9 mouse cellular contexts compared by ENCODE assay signal in the genomic region with DNA sequence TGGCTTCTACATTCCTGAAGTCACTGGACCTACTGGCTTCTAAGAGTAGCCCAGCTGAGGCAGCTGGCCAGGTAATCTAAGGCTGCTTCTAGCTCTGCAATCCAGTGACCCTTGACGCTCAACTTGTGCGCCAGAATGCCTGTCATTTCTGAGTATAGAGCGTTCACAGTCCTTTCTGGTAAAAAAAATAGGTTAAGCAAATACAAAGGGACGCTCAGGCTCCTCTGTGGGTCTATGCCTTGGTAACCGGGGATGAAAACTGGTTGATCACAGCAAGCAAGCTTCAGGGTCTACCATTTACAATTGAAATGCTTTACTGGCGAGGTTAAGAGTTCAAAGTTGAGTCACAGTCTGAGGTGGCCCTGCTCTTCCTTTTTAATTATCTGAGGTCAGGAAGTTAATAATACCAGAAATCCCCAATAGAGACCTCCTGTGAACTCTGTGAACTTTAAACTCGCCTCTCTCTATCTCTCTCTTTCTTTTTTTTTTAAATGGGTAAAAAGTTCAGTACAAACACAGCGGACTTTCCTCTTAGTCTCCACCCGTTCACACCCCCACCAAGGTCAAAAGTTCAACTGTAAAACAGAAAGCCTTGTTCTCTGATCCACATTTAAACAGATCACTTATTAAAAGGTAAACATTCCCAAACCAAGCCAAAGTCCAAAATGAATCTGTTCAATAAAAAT.
DNase-seq lines count a peak whose midpoint lies in the region; ATAC-seq and TF ChIP-seq lines count a peak whose summit lies in the region.
"Had no signal": no experiment of that assay in that cellular context is flagged by ENCODE, and none has a peak within 500 bp of the region (broad histone marks: within the 10 kb centered on the region; RNA-seq: fewer than 3 reads in every experiment).

No protein-coding gene starts in this region.

- peak; percentile 65 for ATAC-seq in kidney, embryonic 16.5 days (ENCODE audit: low FRiP score, low TSS enrichment)
- no peak for ATAC-seq in midbrain, embryonic 16.5 days

- H3K4me2 ChIP-seq in kidney, embryonic 16.5 days (replicated peaks; ENCODE audit: low read depth, low read length), result 0 out of 2 replicates have a peak overlapping the region, but pooled peaks have one; percentile 3
- no peak overlapping the region for H3K4me2 ChIP-seq in midbrain, embryonic 16.5 days (ENCODE audit: low read length)
- H3K4me2 ChIP-seq: embryonic facial prominence, embryonic 13.5 days; heart, embryonic 11.5 days had no signal

- peak; percentile 11 for DNase-seq in lung, postnatal 10 days
- no peak for DNase-seq in gastrocnemius, adult 18-20 months (ENCODE audit: low spot score)
- DNase-seq in thymus, postnatal 25 days, result no peak

- H3K4me1 ChIP-seq in ES-Bruce4 (ENCODE audit: control insufficient read depth, insufficient read depth, low read length), result peaks cover 1% of the 10 kb centered on the region
- peaks cover 23% of the 10 kb centered on the region for H3K4me1 ChIP-seq in brown adipose tissue, adult 24 weeks (ENCODE audit: control insufficient read depth, insufficient read depth, insufficient read length, low read length)
- peaks cover 39% of the 10 kb centered on the region for H3K4me1 ChIP-seq in kidney, embryonic 16.5 days (ENCODE audit: insufficient read depth, low read length)
- no peaks in the 10 kb centered on the region for H3K4me1 ChIP-seq in midbrain, embryonic 16.5 days (ENCODE audit: control insufficient read depth, insufficient read depth, low read length)
- H3K4me1 ChIP-seq: embryonic facial prominence, embryonic 13.5 days had no signal

- no peaks in the 10 kb centered on the region for H3K36me3 ChIP-seq in ES-Bruce4 (ENCODE audit: control insufficient read depth, insufficient read depth, low read length, poor library complexity, severe bottlenecking)
- no peaks in the 10 kb centered on the region for H3K36me3 ChIP-seq in kidney, embryonic 16.5 days (ENCODE audit: insufficient read depth, low read length)
- H3K36me3 ChIP-seq in midbrain, embryonic 16.5 days (ENCODE audit: control insufficient read depth, insufficient read depth, low read length), result no peaks in the 10 kb centered on the region
- H3K36me3 ChIP-seq: embryonic facial prominence, embryonic 13.5 days had no signal

- no peak for TF ChIP-seq CTCF in ES-Bruce4 (IDR thresholded peaks at IDR 0.05; ENCODE audit: low read depth, low read length)

- no peak overlapping the region for H3K4me3 ChIP-seq in ES-Bruce4 (ENCODE audit: low read depth, low read length)
- H3K4me3 ChIP-seq in brown adipose tissue, adult 24 weeks (ENCODE audit: insufficient read depth, low read depth, low read length), result no peak overlapping the region
- no peak overlapping the region for H3K4me3 ChIP-seq in kidney, embryonic 16.5 days (ENCODE audit: low read length)
- H3K4me3 ChIP-seq in midbrain, embryonic 16.5 days (ENCODE audit: low read depth, low read length), result no peak overlapping the region
- H3K4me3 ChIP-seq: embryonic facial prominence, embryonic 13.5 days had no signal

- no peaks in the 10 kb centered on the region for H3K9me3 ChIP-seq in ES-Bruce4 (replicated peaks; ENCODE audit: control insufficient read depth, insufficient read depth, low read length, poor library complexity, severe bottlenecking)
- H3K9me3 ChIP-seq in kidney, embryonic 16.5 days (ENCODE audit: low read length), result no peaks in the 10 kb centered on the region
- H3K9me3 ChIP-seq in midbrain, embryonic 16.5 days (replicated peaks; ENCODE audit: control insufficient read depth, low read length, poor library complexity, severe bottlenecking), result no peaks in the 10 kb centered on the region
- H3K9me3 ChIP-seq: embryonic facial prominence, embryonic 13.5 days had no signal

- TF ChIP-seq POLR2A in ES-Bruce4 (IDR thresholded peaks at IDR 0.05; ENCODE audit: insufficient read depth, low read length), result no peak

- 0 out of 2 replicates have a peak overlapping the region, but pooled peaks have one; percentile 19 for H3K27ac ChIP-seq in ES-Bruce4 (ENCODE audit: insufficient read depth, low read length)
- peak overlapping the region; percentile 68 for H3K27ac ChIP-seq in brown adipose tissue, adult 24 weeks (replicated peaks; ENCODE audit: low read depth, low read length)
- H3K27ac ChIP-seq in kidney, embryonic 16.5 days (ENCODE audit: low read length), result peak overlapping the region; percentile 81
- no peak overlapping the region for H3K27ac ChIP-seq in midbrain, embryonic 16.5 days (ENCODE audit: low read length)
- H3K27ac ChIP-seq: embryonic facial prominence, embryonic 13.5 days had no signal

- 6% methylated on average over 9 of the region's 9 CpGs for WGBS in kidney, embryonic 16.5 days
- WGBS in midbrain, embryonic 16.5 days, result 37% methylated on average over 9 of the region's 9 CpGs

- TF ChIP-seq EP300 in ES-Bruce4 (IDR thresholded peaks at IDR 0.05; ENCODE audit: insufficient read depth, low read depth, low read length), result no peak

- no peaks in the 10 kb centered on the region for H3K27me3 ChIP-seq in ES-Bruce4 (ENCODE audit: control insufficient read depth, insufficient read depth, low read length, poor library complexity, severe bottlenecking)
- H3K27me3 ChIP-seq in kidney, embryonic 16.5 days (ENCODE audit: insufficient read depth, low read length), result no peaks in the 10 kb centered on the region
- no peaks in the 10 kb centered on the region for H3K27me3 ChIP-seq in midbrain, embryonic 16.5 days (ENCODE audit: control insufficient read depth, insufficient read depth, low read depth, low read length)
- H3K27me3 ChIP-seq: embryonic facial prominence, embryonic 13.5 days had no signal

- H3K9ac ChIP-seq in ES-Bruce4 (ENCODE audit: low read depth, poor library complexity, severe bottlenecking), result no peak overlapping the region
- H3K9ac ChIP-seq in kidney, embryonic 16.5 days (replicated peaks; ENCODE audit: low read length), result no peak overlapping the region
- no peak overlapping the region for H3K9ac ChIP-seq in midbrain, embryonic 16.5 days (ENCODE audit: low read depth, low read length)
- H3K9ac ChIP-seq: embryonic facial prominence, embryonic 13.5 days had no signal
